Mouse (Mus musculus): ENCODE measurements around the gene Brd2. TPM values are rescaled to one million over a fixed set of nuclear protein-coding genes. Genes with fewer than 3 reads are reported as not detected.

The Brd2 gene
- polyA plus RNA-seq, 1 experiment = 178 TPM

GRCm38 (mm10) chr17:34110309-34110708 lies 12.1 kb downstream of the Brd2 start:
- Histone ChIP-seq H3K36me3 (ENCODE audit: control insufficient read depth, insufficient read depth, low read length) (peaks cover 7% of the 10 kb centered on the region), H3K27ac (ENCODE audit: control insufficient read depth, insufficient read depth, low read depth, low read length) (no peak overlapping the region), H3K4me3 (ENCODE audit: control insufficient read depth, low read depth, low read length) (no peak overlapping the region), H3K27me3 (ENCODE audit: control insufficient read depth, insufficient read depth, low read length) (no peaks in the 10 kb centered on the region), H3K4me1 (ENCODE audit: control insufficient read depth, insufficient read depth, low read length) (no peaks in the 10 kb centered on the region; the same call in 1 of the 2 replicates)
- TF ChIP-seq POLR2A (IDR thresholded peaks at IDR 0.05; ENCODE audit: control insufficient read depth, low read depth, low read length) (no peak), CTCF (IDR thresholded peaks at IDR 0.05; ENCODE audit: control insufficient read depth, insufficient read depth, insufficient replicate concordance, low read depth, low read length) (no peak)

GRCm38 (mm10) chr17:34109806-34110195 lies 12.6 kb downstream of the Brd2 start:
- no peaks in the 10 kb centered on the region for H3K27me3 ChIP-seq (ENCODE audit: control insufficient read depth, insufficient read depth, low read length)
- no peaks in the 10 kb centered on the region; the same call in 1 of the 2 replicates for H3K4me1 ChIP-seq (ENCODE audit: control insufficient read depth, insufficient read depth, low read length)
- TF ChIP-seq POLR2A (IDR thresholded peaks at IDR 0.05; ENCODE audit: control insufficient read depth, low read depth, low read length) = no peak
- no peak for TF ChIP-seq CTCF (IDR thresholded peaks at IDR 0.05; ENCODE audit: control insufficient read depth, insufficient read depth, insufficient replicate concordance, low read depth, low read length)
- peaks cover 5% of the 10 kb centered on the region for H3K36me3 ChIP-seq (ENCODE audit: control insufficient read depth, insufficient read depth, low read length)
- no peak overlapping the region for H3K4me3 ChIP-seq (ENCODE audit: control insufficient read depth, low read depth, low read length)
- H3K27ac ChIP-seq (ENCODE audit: control insufficient read depth, insufficient read depth, low read depth, low read length) = no peak overlapping the region

GRCm38 (mm10) chr17:34109038-34109805 lies 13.2 kb downstream of the Brd2 start:
- Histone ChIP-seq H3K27me3 (ENCODE audit: control insufficient read depth, insufficient read depth, low read length) (no peaks in the 10 kb centered on the region), H3K36me3 (ENCODE audit: control insufficient read depth, insufficient read depth, low read length) (peaks cover 5% of the 10 kb centered on the region), H3K4me1 (ENCODE audit: control insufficient read depth, insufficient read depth, low read length) (no peaks in the 10 kb centered on the region), H3K4me3 (ENCODE audit: control insufficient read depth, low read depth, low read length) (no peak overlapping the region), H3K27ac (ENCODE audit: control insufficient read depth, insufficient read depth, low read depth, low read length) (no peak overlapping the region)
- TF ChIP-seq CTCF (IDR thresholded peaks at IDR 0.05; ENCODE audit: control insufficient read depth, insufficient read depth, insufficient replicate concordance, low read depth, low read length) (no peak), POLR2A (IDR thresholded peaks at IDR 0.05; ENCODE audit: control insufficient read depth, low read depth, low read length) (no peak)

- Histone ChIP-seq H3K27ac (ENCODE audit: control insufficient read depth, insufficient read depth, low read depth, low read length) (no peak overlapping the region), H3K27me3 (ENCODE audit: control insufficient read depth, insufficient read depth, low read length) (no peaks in the 10 kb centered on the region), H3K4me3 (ENCODE audit: control insufficient read depth, low read depth, low read length) (no peak overlapping the region), H3K36me3 (ENCODE audit: control insufficient read depth, insufficient read depth, low read length) (peaks cover under 1% of the 10 kb centered on the region), H3K4me1 (ENCODE audit: control insufficient read depth, insufficient read depth, low read length) (no peaks in the 10 kb centered on the region)
- TF ChIP-seq CTCF (IDR thresholded peaks at IDR 0.05; ENCODE audit: control insufficient read depth, insufficient read depth, insufficient replicate concordance, low read depth, low read length) (no peak), POLR2A (IDR thresholded peaks at IDR 0.05; ENCODE audit: control insufficient read depth, low read depth, low read length) (no peak)
Observed at GRCm38 (mm10) chr17:34108460-34108859, 14.0 kb downstream of the Brd2 start.

- H3K36me3 ChIP-seq (ENCODE audit: control insufficient read depth, insufficient read depth, low read length) = no peaks in the 10 kb centered on the region
- H3K27me3 ChIP-seq (ENCODE audit: control insufficient read depth, insufficient read depth, low read length) = no peaks in the 10 kb centered on the region
- no peak overlapping the region for H3K27ac ChIP-seq (ENCODE audit: control insufficient read depth, insufficient read depth, low read depth, low read length)
- H3K4me3 ChIP-seq (ENCODE audit: control insufficient read depth, low read depth, low read length) = no peak overlapping the region
- TF ChIP-seq CTCF (IDR thresholded peaks at IDR 0.05; ENCODE audit: control insufficient read depth, insufficient read depth, insufficient replicate concordance, low read depth, low read length) (no peak), POLR2A (IDR thresholded peaks at IDR 0.05; ENCODE audit: control insufficient read depth, low read depth, low read length) (no peak)
- no peaks in the 10 kb centered on the region for H3K4me1 ChIP-seq (ENCODE audit: control insufficient read depth, insufficient read depth, low read length)
Observed at GRCm38 (mm10) chr17:34107109-34107867, 15.1 kb downstream of the Brd2 start.

- TF ChIP-seq CTCF (IDR thresholded peaks at IDR 0.05; ENCODE audit: control insufficient read depth, insufficient read depth, insufficient replicate concordance, low read depth, low read length) (no peak), POLR2A (IDR thresholded peaks at IDR 0.05; ENCODE audit: control insufficient read depth, low read depth, low read length) (no peak)
- H3K4me1 ChIP-seq (ENCODE audit: control insufficient read depth, insufficient read depth, low read length) = peaks cover 2% of the 10 kb centered on the region; the same call in 1 of the 2 replicates
- no peak overlapping the region for H3K27ac ChIP-seq (ENCODE audit: control insufficient read depth, insufficient read depth, low read depth, low read length)
- H3K36me3 ChIP-seq (ENCODE audit: control insufficient read depth, insufficient read depth, low read length) = no peaks in the 10 kb centered on the region
- H3K4me3 ChIP-seq (ENCODE audit: control insufficient read depth, low read depth, low read length) = no peak overlapping the region
- no peaks in the 10 kb centered on the region for H3K27me3 ChIP-seq (ENCODE audit: control insufficient read depth, insufficient read depth, low read length)
Observed at GRCm38 (mm10) chr17:34106555-34106954, 15.9 kb downstream of the Brd2 start.

GRCm38 (mm10) chr17:34104804-34105203 lies 17.6 kb downstream of the Brd2 start:
- Histone ChIP-seq H3K4me3 (ENCODE audit: control insufficient read depth, low read depth, low read length) (no peak overlapping the region), H3K27ac (ENCODE audit: control insufficient read depth, insufficient read depth, low read depth, low read length) (no peak overlapping the region), H3K27me3 (ENCODE audit: control insufficient read depth, insufficient read depth, low read length) (no peaks in the 10 kb centered on the region), H3K36me3 (ENCODE audit: control insufficient read depth, insufficient read depth, low read length) (no peaks in the 10 kb centered on the region), H3K4me1 (ENCODE audit: control insufficient read depth, insufficient read depth, low read length) (peaks cover 2% of the 10 kb centered on the region; the same call in 1 of the 2 replicates)
- TF ChIP-seq CTCF (IDR thresholded peaks at IDR 0.05; ENCODE audit: control insufficient read depth, insufficient read depth, insufficient replicate concordance, low read depth, low read length) (no peak), POLR2A (IDR thresholded peaks at IDR 0.05; ENCODE audit: control insufficient read depth, low read depth, low read length) (no peak)

Data from testis, adult 2 months (tissue).